Mouse (Mus musculus) brain, embryonic 18.5 days (tissue): ENCODE results near the gene Ncam1.

ENCODE experiments used
- DNase-seq: peaks from one replicate; pipeline ENCODE4 v3.0.0-alpha.2; 2012; ENCODE audit warnings: low read depth, low spot score

The Ncam1 gene

GRCm38 (mm10) chr9:49621691-49622090 is 177.0 kb downstream of the Ncam1 start:
- no peak for DNase-seq

- no peak for DNase-seq
These were observed 179.9 kb downstream of the Ncam1 start for GRCm38 (mm10) chr9:49618699-49619392.

- DNase-seq, result no peak
These were observed 180.5 kb downstream of the Ncam1 start for GRCm38 (mm10) chr9:49618266-49618665.

- no peak for DNase-seq
These were observed 181.5 kb downstream of the Ncam1 start for GRCm38 (mm10) chr9:49617216-49617615.

GRCm38 (mm10) chr9:49612387-49612786 is 186.3 kb downstream of the Ncam1 start:
- DNase-seq, result no peak

- DNase-seq, result no peak
These were observed 190.5 kb downstream of the Ncam1 start for GRCm38 (mm10) chr9:49608191-49608590.

- DNase-seq, result no peak
These were observed 192.0 kb downstream of the Ncam1 start for GRCm38 (mm10) chr9:49606717-49607116.

- DNase-seq, result no peak
These were observed 192.4 kb downstream of the Ncam1 start for GRCm38 (mm10) chr9:49606317-49606716.

GRCm38 (mm10) chr9:49605791-49606190 is 192.9 kb downstream of the Ncam1 start:
- DNase-seq, result no peak

- DNase-seq, result no peak
These were observed 193.4 kb downstream of the Ncam1 start for GRCm38 (mm10) chr9:49605351-49605750.

- no peak for DNase-seq
These were observed 197.5 kb downstream of the Ncam1 start for GRCm38 (mm10) chr9:49601215-49601614.

- DNase-seq, result no peak
These were observed 202.9 kb downstream of the Ncam1 start for GRCm38 (mm10) chr9:49595635-49596348.

GRCm38 (mm10) chr9:49594876-49595634 is 203.7 kb downstream of the Ncam1 start:
- DNase-seq, result no peak

GRCm38 (mm10) chr9:49593951-49594536 is 204.7 kb downstream of the Ncam1 start:
- no peak for DNase-seq

- no peak for DNase-seq
These were observed 206.7 kb downstream of the Ncam1 start for GRCm38 (mm10) chr9:49592006-49592405.

GRCm38 (mm10) chr9:49590261-49590660 is 208.5 kb downstream of the Ncam1 start:
- no peak for DNase-seq

GRCm38 (mm10) chr9:49577136-49577535 is 221.6 kb downstream of the Ncam1 start:
- DNase-seq, result no peak

- no peak for DNase-seq
These were observed 226.8 kb downstream of the Ncam1 start for GRCm38 (mm10) chr9:49571695-49572510.

GRCm38 (mm10) chr9:49570731-49571694 is 227.7 kb downstream of the Ncam1 start:
- peak; percentile 75 for DNase-seq
